Mouse (Mus musculus): ENCODE data around the gene Dpp10. TPM values are rescaled to one million over a fixed set of nuclear protein-coding genes. Genes with fewer than 3 reads are reported as not detected.

The Dpp10 gene
- polyA plus RNA-seq (2015; fragmentation: Nextera tagmentation; extraction: Ambion mirVana) = 5.8 and 6.9 TPM in 2 replicates

DNA sequence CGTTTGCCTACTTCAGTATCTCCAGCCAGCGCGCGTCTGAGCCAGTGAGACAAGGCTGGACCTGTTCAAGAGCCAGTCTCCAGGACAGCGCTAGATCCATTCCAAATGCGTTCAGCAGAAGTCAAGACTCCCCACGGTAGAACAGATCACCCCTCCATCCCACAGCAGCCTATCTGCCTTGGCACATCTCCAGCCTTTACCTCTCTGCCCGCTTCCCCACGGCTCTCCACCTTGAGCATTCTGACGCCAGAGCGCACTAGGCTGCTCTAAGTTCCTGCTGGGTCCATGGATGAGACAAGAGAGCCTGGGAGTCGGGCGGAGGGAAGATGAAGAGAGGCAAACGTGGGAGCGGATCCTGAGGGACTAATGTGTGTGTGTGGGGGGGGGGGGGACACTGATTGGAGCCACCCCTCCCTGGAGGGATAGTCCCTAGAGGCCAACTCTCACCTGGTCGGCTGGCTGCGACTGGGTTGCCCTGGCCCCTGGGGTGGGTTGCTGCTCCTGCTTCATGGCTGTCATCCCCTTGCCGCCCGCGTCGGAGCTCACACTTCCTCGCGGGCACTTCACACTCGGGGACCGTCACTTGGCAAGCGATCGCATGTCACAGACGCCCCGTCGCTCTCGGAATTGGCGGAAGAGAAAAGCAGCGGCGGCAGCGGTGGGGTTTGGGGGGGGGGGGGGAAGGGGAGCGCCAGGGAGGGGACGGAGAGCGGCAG lies at the start of gene Dpp10:
Gene Dpp10, minus strand, starts transcription at position 635 of the 716 bp plus-strand sequence.
- no peaks in the 10 kb centered on the region for H3K9me3 ChIP-seq
- peak within 1 kb of the TSS; percentile 74 for H3K27ac ChIP-seq (replicated peaks)
- H3K9ac ChIP-seq (replicated peaks) = peak within 1 kb of the TSS; percentile 44
- peak within 1 kb of the TSS; percentile 49 for H3K4me3 ChIP-seq
- H3K36me3 ChIP-seq = no peaks in the 10 kb centered on the region
- WGBS = under 1% methylated on average over 37 of the region's 38 CpGs
- H3K4me1 ChIP-seq = peaks cover 13% of the 10 kb centered on the region
- H3K27me3 ChIP-seq = peaks cover 21% of the 10 kb centered on the region; the same call in 1 of the 2 replicates
- H3K4me2 ChIP-seq (replicated peaks) = peak within 1 kb of the TSS; percentile 83
- ATAC-seq (replicated peaks) = peak; percentile 74

DNA sequence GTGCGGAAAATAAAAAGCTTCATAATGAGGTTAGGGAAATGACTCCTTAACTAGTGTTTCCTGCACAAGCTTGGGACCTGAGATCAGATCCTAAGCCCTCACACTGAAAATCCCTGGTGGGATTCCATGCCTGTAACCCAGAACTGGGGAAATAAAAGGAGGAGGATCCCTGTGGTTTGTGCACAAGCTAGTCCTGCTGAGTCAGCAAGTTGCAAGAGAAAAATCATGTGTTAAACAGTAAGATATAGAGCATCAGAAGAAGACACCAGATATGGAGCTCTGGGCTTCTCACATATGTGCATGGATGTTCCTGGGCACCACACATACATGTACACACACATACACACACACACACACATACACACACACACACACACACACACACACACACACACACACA lies 3.2 kb upstream of the Dpp10 start:
- no peaks in the 10 kb centered on the region for H3K36me3 ChIP-seq
- no peak for ATAC-seq (replicated peaks)
- H3K9me3 ChIP-seq = no peaks in the 10 kb centered on the region
- H3K4me2 ChIP-seq (replicated peaks) = no peak overlapping the region
- 90% methylated on average over 1 of the region's 1 CpGs for WGBS
- peaks cover 18% of the 10 kb centered on the region; the same call in 1 of the 2 replicates for H3K27me3 ChIP-seq
- no peak overlapping the region for H3K27ac ChIP-seq (replicated peaks)
- no peak overlapping the region for H3K9ac ChIP-seq (replicated peaks)
- H3K4me3 ChIP-seq = no peak overlapping the region
- peaks cover 13% of the 10 kb centered on the region for H3K4me1 ChIP-seq

DNA sequence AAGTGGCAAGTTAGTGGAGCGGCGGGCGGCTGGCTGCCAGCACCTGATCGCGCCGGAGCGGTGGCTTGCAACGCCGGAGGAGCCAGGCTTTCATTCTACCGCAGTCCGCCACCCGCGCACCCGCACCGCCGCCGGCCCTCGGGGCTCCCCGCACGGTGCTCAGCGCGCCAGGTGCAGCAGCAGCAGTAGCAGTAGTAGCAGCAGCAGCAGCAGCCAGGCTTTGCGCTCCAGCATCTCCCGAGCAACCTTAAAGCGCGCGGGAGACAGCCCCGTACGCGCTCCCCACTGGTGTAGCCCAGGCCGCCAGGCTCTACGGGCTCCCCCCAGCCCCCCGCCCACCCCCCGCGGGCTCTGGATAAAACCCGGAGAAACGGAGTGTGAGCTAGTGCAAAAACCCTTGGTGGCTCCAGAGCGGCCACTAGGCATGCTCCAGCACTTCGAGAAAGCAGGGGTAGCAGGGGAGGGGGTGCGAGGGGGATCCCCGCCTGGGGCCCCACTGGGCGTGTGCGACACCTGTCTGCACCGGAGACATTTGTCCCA lies 472 bp upstream of the Dpp10 start:
- ATAC-seq (replicated peaks) = peak; percentile 95
- Histone ChIP-seq H3K4me2 (replicated peaks) (peak overlapping the region; percentile 83), H3K4me1 (peaks cover 13% of the 10 kb centered on the region), H3K9me3 (no peaks in the 10 kb centered on the region), H3K36me3 (no peaks in the 10 kb centered on the region), H3K27me3 (peaks cover 21% of the 10 kb centered on the region; the same call in 1 of the 2 replicates), H3K27ac (replicated peaks) (peak overlapping the region; percentile 74), H3K9ac (replicated peaks) (peak overlapping the region; percentile 44), H3K4me3 (peak overlapping the region; percentile 49)
- under 1% methylated on average over 44 of the region's 44 CpGs for WGBS

DNA sequence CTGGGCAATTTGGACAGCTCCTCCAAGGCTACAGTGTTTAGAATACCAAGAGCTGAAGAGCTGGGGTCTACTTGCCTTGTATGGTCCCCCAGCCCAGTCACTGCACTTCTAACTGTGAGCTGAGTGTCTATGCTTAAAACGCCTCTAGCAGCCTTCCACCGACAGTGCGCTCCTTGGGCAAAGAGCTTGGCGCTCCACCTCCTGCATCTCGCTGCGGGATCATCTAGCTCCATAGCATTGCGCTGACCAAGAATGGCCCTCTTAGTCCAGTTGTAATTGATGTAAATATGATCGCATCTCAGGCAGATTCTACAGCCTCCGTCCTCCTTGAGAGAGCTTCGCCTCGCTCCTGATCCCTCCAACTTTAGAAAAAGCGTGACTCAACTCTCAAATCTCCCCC lies 1.2 kb downstream of the Dpp10 start:
- peaks cover 21% of the 10 kb centered on the region; the same call in 1 of the 2 replicates for H3K27me3 ChIP-seq
- peaks cover 13% of the 10 kb centered on the region for H3K4me1 ChIP-seq
- peak overlapping the region; percentile 83 for H3K4me2 ChIP-seq (replicated peaks)
- H3K4me3 ChIP-seq = peak overlapping the region; percentile 49
- 0 out of 2 replicates have a peak overlapping the region, but pooled peaks have one; percentile 26 for H3K9ac ChIP-seq (replicated peaks)
- WGBS = 14% methylated on average over 12 of the region's 12 CpGs
- no peaks in the 10 kb centered on the region for H3K36me3 ChIP-seq
- ATAC-seq (replicated peaks) = no peak
- no peak overlapping the region for H3K27ac ChIP-seq (replicated peaks)
- H3K9me3 ChIP-seq = no peaks in the 10 kb centered on the region

DNA sequence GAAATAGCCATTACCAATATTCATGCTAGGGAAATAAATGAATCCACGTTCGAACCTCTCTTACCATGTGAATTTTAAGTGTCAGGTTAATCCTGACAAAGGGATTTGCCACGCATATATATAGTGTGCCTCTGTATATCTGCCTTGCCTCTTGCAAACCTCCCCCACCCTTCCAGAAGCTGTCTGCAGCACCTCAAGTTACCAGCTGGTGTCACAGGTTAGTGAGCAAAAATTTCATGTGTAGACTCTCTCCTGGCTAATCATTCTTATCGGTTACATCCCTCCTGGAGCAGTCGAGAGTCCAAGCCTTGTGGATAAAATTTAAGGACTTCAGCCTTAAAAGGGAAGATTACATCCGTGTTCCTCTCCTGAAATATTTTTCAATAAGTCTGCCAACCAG lies 1.9 kb downstream of the Dpp10 start:
- Histone ChIP-seq H3K9ac (replicated peaks) (no peak overlapping the region), H3K4me3 (peak overlapping the region; percentile 49), H3K9me3 (no peaks in the 10 kb centered on the region), H3K36me3 (no peaks in the 10 kb centered on the region), H3K27me3 (peaks cover 21% of the 10 kb centered on the region; the same call in 1 of the 2 replicates), H3K4me1 (peaks cover 13% of the 10 kb centered on the region), H3K27ac (replicated peaks) (no peak overlapping the region), H3K4me2 (replicated peaks) (no peak overlapping the region)
- ATAC-seq (replicated peaks) = no peak
- WGBS = 59% methylated on average over 6 of the region's 6 CpGs

DNA sequence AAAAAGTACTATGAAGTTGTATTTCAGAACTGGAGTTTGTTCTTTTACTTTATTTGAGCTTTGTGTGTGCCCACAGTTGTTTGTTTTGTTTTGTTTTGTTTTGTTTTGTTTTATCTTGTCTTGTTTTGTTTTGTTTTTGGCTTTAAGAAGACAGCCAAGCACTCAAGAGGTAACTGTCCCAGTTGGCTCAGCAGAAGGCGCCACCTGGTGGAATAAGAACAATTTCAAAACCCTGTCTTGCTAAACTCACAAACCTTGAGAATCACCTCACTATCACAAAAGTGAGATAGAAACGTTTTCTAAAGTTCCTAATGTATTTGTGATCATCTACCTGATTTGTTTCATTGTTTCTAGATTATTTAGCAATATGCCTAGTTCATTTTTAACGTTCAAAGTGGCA lies 3.8 kb downstream of the Dpp10 start:
- H3K27me3 ChIP-seq = peaks cover 17% of the 10 kb centered on the region; the same call in 1 of the 2 replicates
- no peak overlapping the region for H3K4me2 ChIP-seq (replicated peaks)
- H3K4me1 ChIP-seq = peaks cover 13% of the 10 kb centered on the region
- no peak overlapping the region for H3K27ac ChIP-seq (replicated peaks)
- no peak for ATAC-seq (replicated peaks)
- H3K9me3 ChIP-seq = no peaks in the 10 kb centered on the region
- H3K4me3 ChIP-seq = no peak overlapping the region
- no peaks in the 10 kb centered on the region for H3K36me3 ChIP-seq
- no peak overlapping the region for H3K9ac ChIP-seq (replicated peaks)
- WGBS = 4% methylated on average over 3 of the region's 3 CpGs

DNA sequence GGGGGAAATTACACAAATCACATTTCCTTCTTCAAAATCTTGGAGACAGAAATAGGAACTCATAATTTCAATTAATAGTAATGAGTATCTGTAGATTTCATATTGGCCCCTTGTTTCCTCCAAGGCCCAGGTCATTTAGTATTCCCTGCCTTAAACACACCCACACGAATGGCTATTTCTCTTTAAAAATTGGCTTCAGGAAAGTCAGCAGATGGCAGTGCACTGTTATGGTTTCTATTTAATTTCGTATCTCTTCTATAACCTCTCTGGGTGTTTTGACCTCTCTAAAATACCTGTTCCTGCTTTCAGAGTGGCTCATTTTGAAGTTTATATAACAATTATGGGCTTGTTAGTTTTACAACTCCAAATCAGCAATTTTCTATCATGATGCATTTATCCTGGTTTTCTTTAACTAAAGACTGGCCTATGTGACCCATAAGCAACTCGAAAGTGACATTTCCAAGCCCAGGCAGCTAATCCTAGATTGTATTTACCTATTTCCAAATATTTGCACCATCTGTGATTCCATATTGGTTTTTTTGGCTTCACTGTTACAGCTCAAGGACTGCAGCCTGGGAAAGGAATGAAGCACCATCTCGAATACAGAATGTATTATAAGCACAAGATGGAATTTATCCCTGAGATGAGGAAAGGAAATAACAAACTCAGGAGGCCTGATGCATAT lies 9.9 kb downstream of the Dpp10 start:
- no peaks in the 10 kb centered on the region for H3K27me3 ChIP-seq
- no peak overlapping the region for H3K27ac ChIP-seq (replicated peaks)
- H3K36me3 ChIP-seq = no peaks in the 10 kb centered on the region
- no peaks in the 10 kb centered on the region for H3K4me1 ChIP-seq
- no peak overlapping the region for H3K9ac ChIP-seq (replicated peaks)
- H3K4me2 ChIP-seq (replicated peaks) = no peak overlapping the region
- 75% methylated on average over 4 of the region's 4 CpGs for WGBS
- no peak for ATAC-seq (replicated peaks)
- no peaks in the 10 kb centered on the region for H3K9me3 ChIP-seq
- H3K4me3 ChIP-seq = no peak overlapping the region

DNA sequence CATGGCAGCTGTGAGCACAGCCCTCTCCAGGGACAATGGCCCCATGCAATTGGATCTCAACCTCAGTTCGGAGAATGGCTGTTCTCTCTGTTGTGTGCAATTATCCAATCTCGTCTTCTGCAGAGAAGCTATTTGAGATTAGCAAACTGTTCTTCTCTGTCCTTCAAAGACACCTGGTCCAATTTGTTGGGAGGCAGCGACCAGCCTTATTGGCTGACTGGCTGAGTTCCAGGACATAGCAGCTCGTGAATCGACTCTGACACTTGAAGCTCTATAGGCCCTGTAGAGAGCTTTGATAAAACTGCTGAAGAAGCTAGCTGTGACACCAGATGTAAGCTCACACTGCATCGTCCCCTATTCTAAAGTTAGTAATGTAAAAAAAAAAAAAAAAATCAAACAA lies 12.7 kb downstream of the Dpp10 start:
- Histone ChIP-seq H3K4me2 (replicated peaks) (no peak overlapping the region), H3K4me1 (no peaks in the 10 kb centered on the region), H3K36me3 (no peaks in the 10 kb centered on the region), H3K27ac (replicated peaks) (no peak overlapping the region), H3K27me3 (no peaks in the 10 kb centered on the region), H3K9ac (replicated peaks) (no peak overlapping the region), H3K4me3 (no peak overlapping the region), H3K9me3 (no peaks in the 10 kb centered on the region)
- ATAC-seq (replicated peaks) = no peak
- WGBS = 51% methylated on average over 6 of the region's 6 CpGs

DNA sequence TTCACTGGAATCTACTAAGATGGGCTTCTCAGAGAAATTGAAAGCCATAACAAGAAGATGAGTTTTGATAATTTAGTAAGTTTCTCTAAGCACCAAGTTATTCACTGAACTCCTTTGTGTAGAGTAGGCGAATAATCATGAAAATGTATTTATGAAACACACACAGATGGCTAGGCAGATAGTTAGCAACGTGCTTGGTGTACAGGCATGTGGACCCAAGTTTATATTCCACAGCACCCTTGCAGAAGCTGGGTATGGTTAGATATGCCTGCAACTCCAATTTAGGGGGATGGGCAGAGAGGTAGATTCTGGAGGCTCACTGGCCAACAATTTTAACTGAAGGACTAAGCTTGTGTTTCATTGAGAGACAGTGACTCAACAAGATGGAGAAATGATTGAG lies 13.4 kb downstream of the Dpp10 start:
- Histone ChIP-seq H3K36me3 (no peaks in the 10 kb centered on the region), H3K4me3 (no peak overlapping the region), H3K27ac (replicated peaks) (no peak overlapping the region), H3K27me3 (no peaks in the 10 kb centered on the region), H3K9ac (replicated peaks) (no peak overlapping the region), H3K9me3 (no peaks in the 10 kb centered on the region), H3K4me2 (replicated peaks) (no peak overlapping the region), H3K4me1 (no peaks in the 10 kb centered on the region)
- no peak for ATAC-seq (replicated peaks)
- 88% methylated on average over 2 of the region's 2 CpGs for WGBS

DNA sequence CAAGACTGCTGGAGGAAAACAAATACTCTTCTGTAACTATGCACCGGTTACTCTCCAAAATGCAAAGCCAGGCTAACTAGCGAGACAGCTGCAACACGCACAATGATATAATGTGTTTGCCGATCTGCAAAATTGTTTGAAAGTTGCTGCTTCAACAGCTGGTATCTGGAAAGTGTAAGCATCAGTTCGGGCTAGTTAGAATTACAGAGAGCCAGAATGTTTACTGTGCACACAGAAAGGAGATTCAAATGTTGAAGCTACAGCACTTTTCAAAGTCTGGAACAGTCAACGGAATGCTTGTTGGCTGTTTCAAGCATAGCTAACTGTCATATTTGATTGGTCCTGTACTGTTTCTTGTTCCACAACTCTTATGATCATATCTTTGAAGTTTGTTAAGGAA lies 42.6 kb downstream of the Dpp10 start:
- no peaks in the 10 kb centered on the region for H3K4me1 ChIP-seq
- H3K9me3 ChIP-seq = no peaks in the 10 kb centered on the region
- no peaks in the 10 kb centered on the region for H3K36me3 ChIP-seq
- no peak for ATAC-seq (replicated peaks)
- H3K4me3 ChIP-seq = no peak overlapping the region
- H3K9ac ChIP-seq (replicated peaks) = no peak overlapping the region
- no peak overlapping the region for H3K27ac ChIP-seq (replicated peaks)
- no peaks in the 10 kb centered on the region for H3K27me3 ChIP-seq
- 60% methylated on average over 6 of the region's 6 CpGs for WGBS
- no peak overlapping the region for H3K4me2 ChIP-seq (replicated peaks)

DNA sequence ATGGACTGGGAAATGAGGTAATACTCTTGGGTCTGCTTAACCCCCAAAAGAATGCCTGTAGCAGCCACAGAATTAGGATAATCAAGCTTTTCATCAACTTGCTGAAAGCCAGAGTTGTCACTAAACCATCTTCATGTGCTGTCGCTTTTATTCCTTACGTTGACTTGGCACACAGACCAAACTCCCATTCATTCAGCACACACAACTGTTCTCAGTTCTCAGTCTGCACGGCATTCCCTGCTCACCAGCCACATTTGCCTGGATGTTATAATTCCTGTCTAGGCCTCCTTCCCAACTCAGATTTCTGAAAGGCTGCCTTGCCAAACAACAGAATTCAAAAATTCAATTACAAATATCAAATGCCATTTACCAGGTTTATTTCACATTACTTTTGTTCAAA lies 49.6 kb downstream of the Dpp10 start:
- peak; percentile 48; the same call in 1 of the 2 replicates for ATAC-seq (replicated peaks)

DNA sequence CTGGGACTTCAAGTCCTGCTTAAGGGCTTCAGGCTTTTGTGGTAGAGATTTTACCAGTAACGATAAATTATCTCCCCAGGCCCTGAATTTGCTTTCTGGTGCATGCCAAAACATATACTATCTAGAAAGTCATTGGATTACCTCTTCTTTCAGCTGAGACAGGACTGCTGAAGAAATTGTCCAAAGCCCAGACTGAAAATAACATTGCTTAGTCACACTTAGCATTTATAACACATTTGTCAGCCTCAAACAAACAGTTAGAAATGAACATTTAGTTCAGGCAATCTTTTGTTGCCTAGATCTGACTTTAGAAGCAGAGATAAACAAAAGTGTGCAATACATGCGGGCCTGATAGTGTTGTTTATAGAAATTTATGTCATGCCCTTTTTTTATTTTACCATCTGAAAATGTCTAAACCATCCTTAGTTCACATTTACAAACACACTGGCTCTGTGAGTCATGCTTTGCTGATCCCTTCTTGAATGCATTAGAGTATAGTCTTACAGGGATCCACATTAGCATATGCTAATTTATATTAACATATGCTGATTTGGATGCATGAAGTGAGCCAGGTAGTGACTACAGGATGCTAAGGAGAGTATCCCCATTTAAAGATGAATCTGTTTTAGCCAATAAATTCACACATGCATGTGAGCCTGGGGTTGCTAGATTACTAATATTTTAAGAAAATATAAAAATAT lies 59.9 kb downstream of the Dpp10 start:
- no peaks in the 10 kb centered on the region for H3K4me1 ChIP-seq
- no peak for ATAC-seq (replicated peaks)
- H3K27ac ChIP-seq (replicated peaks) = no peak overlapping the region
- H3K4me2 ChIP-seq (replicated peaks) = no peak overlapping the region
- no peaks in the 10 kb centered on the region for H3K9me3 ChIP-seq
- H3K9ac ChIP-seq (replicated peaks) = no peak overlapping the region
- H3K36me3 ChIP-seq = no peaks in the 10 kb centered on the region
- no peak overlapping the region for H3K4me3 ChIP-seq
- 74% methylated on average over 2 of the region's 2 CpGs for WGBS
- H3K27me3 ChIP-seq = no peaks in the 10 kb centered on the region

More for the DNA sequence above, 49.6 kb downstream of the Dpp10 start:
- no peaks in the 10 kb centered on the region for H3K27me3 ChIP-seq
- no peak overlapping the region for H3K4me2 ChIP-seq (replicated peaks)
- no peak overlapping the region for H3K27ac ChIP-seq (replicated peaks)
- no peak overlapping the region for H3K4me3 ChIP-seq
- WGBS = 49% methylated on average over 3 of the region's 3 CpGs
- no peaks in the 10 kb centered on the region for H3K9me3 ChIP-seq
- no peaks in the 10 kb centered on the region for H3K36me3 ChIP-seq
- H3K4me1 ChIP-seq = no peaks in the 10 kb centered on the region
- no peak overlapping the region for H3K9ac ChIP-seq (replicated peaks)

Measured in forebrain, embryonic 15.5 days (tissue).